Mouse (Mus musculus): ENCODE measurements around the gene Adam21. TPM values are rescaled to one million over a fixed set of nuclear protein-coding genes. Genes with fewer than 3 reads are reported as not detected.
"Not testable (repeated sequence)": the region's sequence is repeated elsewhere in the genome, so short reads cannot be mapped to it uniquely, and the experiment has no call there.

The Adam21 gene
- polyA plus RNA-seq, 1 experiment from 2014 or later, result 0.82 TPM

DNA sequence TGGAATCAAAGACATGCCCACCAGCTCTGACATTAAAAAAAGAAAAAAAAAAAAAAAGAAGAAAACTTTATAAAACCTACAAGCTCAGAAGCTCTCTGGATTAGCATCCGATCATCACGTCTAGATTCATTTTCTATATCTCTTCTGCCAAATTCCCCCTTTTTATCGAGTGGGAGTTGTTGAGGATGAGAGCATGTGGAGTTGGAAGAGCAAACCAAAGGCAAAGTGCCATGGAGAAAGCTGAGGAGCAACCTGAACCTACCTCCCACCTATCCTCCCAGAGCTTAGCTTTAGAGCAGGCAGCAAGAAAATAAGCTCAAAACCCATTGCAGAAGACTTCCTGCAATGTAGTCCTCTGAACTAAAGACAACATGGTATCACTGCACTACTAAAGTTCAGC, 4.1 kb downstream of the Adam21 start:
- no peaks in the 10 kb centered on the region for H3K9me3 ChIP-seq (ENCODE audit: control insufficient read depth, low read length)
- H3K9ac ChIP-seq (ENCODE audit: low read depth, low read length), result no peak overlapping the region
- no peaks in the 10 kb centered on the region for H3K27me3 ChIP-seq (ENCODE audit: control insufficient read depth, insufficient read depth, low read length)
- ATAC-seq (ENCODE audit: low FRiP score) (no peak), DNase-seq (ENCODE audit: low spot score) (no peak)
- WGBS, result 93% methylated on average over 3 of the region's 3 CpGs
- no peak overlapping the region for H3K4me2 ChIP-seq (replicated peaks; ENCODE audit: low read depth, low read length)
- no peaks in the 10 kb centered on the region for H3K4me1 ChIP-seq (replicated peaks; ENCODE audit: control insufficient read depth, insufficient read depth, low read length)
- no peaks in the 10 kb centered on the region for H3K36me3 ChIP-seq (ENCODE audit: control insufficient read depth, insufficient read depth, low read length)
- H3K27ac ChIP-seq (ENCODE audit: low read depth, low read length), result no peak overlapping the region
- H3K4me3 ChIP-seq (ENCODE audit: low read depth, low read length), result no peak overlapping the region

DNA sequence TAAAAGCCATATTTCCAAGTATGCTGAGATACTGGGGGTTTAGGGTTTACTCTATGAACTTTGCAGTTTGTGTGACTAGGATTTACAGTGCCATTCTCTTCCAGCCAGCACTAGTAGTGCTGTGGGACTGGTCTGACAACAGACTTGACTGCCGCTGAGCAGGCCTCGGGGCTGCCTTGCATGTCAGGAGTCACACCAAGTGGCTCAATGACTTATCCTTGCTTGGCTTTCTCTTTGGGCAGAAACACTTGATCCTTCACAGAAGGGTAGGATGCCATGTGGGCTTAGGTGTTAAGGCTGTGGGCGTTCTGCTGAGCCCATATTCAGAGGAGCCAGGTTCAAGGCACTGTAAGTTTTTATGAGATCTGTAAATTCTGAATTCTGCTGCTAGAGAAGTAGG, 19.0 kb downstream of the Adam21 start:
- no peaks in the 10 kb centered on the region for H3K36me3 ChIP-seq (ENCODE audit: control insufficient read depth, insufficient read depth, low read length)

GRCm38 (mm10) chr12:81547163-81547562, 21.1 kb downstream of the Adam21 start:
- Histone ChIP-seq H3K27ac (ENCODE audit: low read depth, low read length) (no peak overlapping the region), H3K27me3 (ENCODE audit: control insufficient read depth, insufficient read depth, low read length) (no peaks in the 10 kb centered on the region), H3K4me1 (replicated peaks; ENCODE audit: control insufficient read depth, insufficient read depth, low read length) (no peaks in the 10 kb centered on the region), H3K4me2 (replicated peaks; ENCODE audit: low read depth, low read length) (no peak overlapping the region), H3K9me3 (ENCODE audit: control insufficient read depth, low read length) (no peaks in the 10 kb centered on the region), H3K36me3 (ENCODE audit: control insufficient read depth, insufficient read depth, low read length) (no peaks in the 10 kb centered on the region), H3K9ac (ENCODE audit: low read depth, low read length) (no peak overlapping the region), H3K4me3 (ENCODE audit: low read depth, low read length) (no peak overlapping the region)
- ATAC-seq (ENCODE audit: low FRiP score) (no peak), DNase-seq (ENCODE audit: low spot score) (no peak)
- WGBS, result 73% methylated on average over 4 of the region's 4 CpGs

More for the DNA sequence above, 19.0 kb downstream of the Adam21 start:
- Histone ChIP-seq H3K27me3 (ENCODE audit: control insufficient read depth, insufficient read depth, low read length) (no peaks in the 10 kb centered on the region), H3K4me2 (replicated peaks; ENCODE audit: low read depth, low read length) (no peak overlapping the region), H3K4me1 (replicated peaks; ENCODE audit: control insufficient read depth, insufficient read depth, low read length) (no peaks in the 10 kb centered on the region), H3K27ac (ENCODE audit: low read depth, low read length) (no peak overlapping the region), H3K4me3 (ENCODE audit: low read depth, low read length) (no peak overlapping the region), H3K9ac (ENCODE audit: low read depth, low read length) (no peak overlapping the region), H3K9me3 (ENCODE audit: control insufficient read depth, low read length) (no peaks in the 10 kb centered on the region)
- 79% methylated on average over 3 of the region's 3 CpGs for WGBS
- ATAC-seq (ENCODE audit: low FRiP score) (no peak), DNase-seq (ENCODE audit: low spot score) (no peak)

DNA sequence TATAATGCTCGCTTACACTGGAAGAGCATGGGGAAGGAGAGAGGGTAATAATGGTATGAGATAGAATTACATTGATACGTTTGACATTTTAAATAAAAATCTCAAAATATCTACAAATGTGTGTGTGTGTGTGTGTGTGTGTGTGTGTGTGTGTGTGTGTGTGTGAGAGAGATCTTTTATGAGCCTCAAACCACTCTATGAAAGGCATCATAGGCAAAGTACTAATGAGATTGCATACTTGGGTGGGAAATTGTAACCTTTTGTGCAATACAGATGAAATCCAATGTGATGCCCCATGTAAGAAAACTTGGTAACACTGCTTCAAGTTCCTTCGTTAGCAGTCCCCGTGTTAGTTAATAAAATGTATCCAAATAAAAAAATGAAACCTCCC, 35.2 kb downstream of the Adam21 start:
- DNase-seq (ENCODE audit: low spot score) (no peak), ATAC-seq (ENCODE audit: low FRiP score) (no peak; the same call in 1 of the 2 replicates)
- H3K9me3 ChIP-seq (ENCODE audit: control insufficient read depth, low read length), result no peaks in the 10 kb centered on the region
- 33% methylated on average over 4 of the region's 4 CpGs for WGBS
- peak overlapping the region; percentile 49 for H3K9ac ChIP-seq (ENCODE audit: low read depth, low read length)
- H3K4me1 ChIP-seq (replicated peaks; ENCODE audit: control insufficient read depth, insufficient read depth, low read length), result no peaks in the 10 kb centered on the region
- no peaks in the 10 kb centered on the region for H3K27me3 ChIP-seq (ENCODE audit: control insufficient read depth, insufficient read depth, low read length)
- H3K4me3 ChIP-seq (ENCODE audit: low read depth, low read length), result peak overlapping the region; percentile 53
- peak overlapping the region; percentile 54 for H3K4me2 ChIP-seq (replicated peaks; ENCODE audit: low read depth, low read length)
- no peak overlapping the region for H3K27ac ChIP-seq (ENCODE audit: low read depth, low read length)
- H3K36me3 ChIP-seq (ENCODE audit: control insufficient read depth, insufficient read depth, low read length), result no peaks in the 10 kb centered on the region

DNA sequence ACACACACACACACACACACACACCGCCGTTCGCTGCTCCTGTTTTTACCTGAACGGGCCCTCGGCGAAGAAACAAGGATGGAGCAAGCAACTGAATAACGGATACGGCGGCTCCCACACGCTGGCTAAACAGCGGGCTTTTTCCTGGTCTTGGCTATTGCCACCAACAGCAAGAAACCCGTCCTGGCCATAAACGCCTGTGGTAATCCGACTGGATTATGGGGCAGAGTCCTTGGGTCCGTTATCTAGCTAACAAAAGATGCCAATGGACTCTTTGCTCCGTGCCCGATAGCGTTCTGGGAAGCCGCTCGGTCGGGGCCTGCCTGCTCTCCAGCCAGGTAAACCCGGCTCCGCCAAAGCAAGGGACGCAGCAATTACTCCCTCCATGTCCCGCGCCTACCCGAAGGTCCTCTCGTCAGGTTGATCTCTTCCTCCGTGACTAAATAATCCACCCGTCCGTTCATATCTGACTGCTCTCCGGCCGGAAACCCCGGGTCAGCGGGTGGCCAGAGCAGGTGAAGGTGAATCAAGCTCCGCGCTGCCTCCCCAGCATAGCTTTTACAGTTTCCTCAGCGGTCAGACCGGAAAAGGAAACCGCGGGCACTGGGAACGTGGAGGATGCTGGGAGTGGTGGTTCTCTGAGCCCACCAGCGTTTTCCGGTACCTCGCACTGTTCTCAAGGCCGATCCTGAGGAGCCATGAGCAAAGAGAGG, 35.8 kb downstream of the Adam21 start, which contains the start of the genes Gm20498 and Synj2bp:
Gene Gm20498 (minus strand): TSS at position 590 of the 713 bp plus-strand sequence.
Gene Synj2bp (minus strand): TSS at position 596 of the 713 bp plus-strand sequence.
- DNase-seq (ENCODE audit: low spot score), result peak; percentile 85
- peak; percentile 91 for ATAC-seq (ENCODE audit: low FRiP score)
- Histone ChIP-seq H3K9ac (ENCODE audit: low read depth, low read length) (peak within 1 kb of the TSS; percentile 49), H3K36me3 (ENCODE audit: control insufficient read depth, insufficient read depth, low read length) (no peaks in the 10 kb centered on the region), H3K27me3 (ENCODE audit: control insufficient read depth, insufficient read depth, low read length) (no peaks in the 10 kb centered on the region), H3K4me3 (ENCODE audit: low read depth, low read length) (peak within 1 kb of the TSS; percentile 53), H3K27ac (ENCODE audit: low read depth, low read length) (no peak within 1 kb of the TSS), H3K4me1 (replicated peaks; ENCODE audit: control insufficient read depth, insufficient read depth, low read length) (no peaks in the 10 kb centered on the region), H3K4me2 (replicated peaks; ENCODE audit: low read depth, low read length) (peak within 1 kb of the TSS; percentile 54), H3K9me3 (ENCODE audit: control insufficient read depth, low read length) (no peaks in the 10 kb centered on the region)
- under 1% methylated on average over 46 of the region's 46 CpGs for WGBS

- WGBS, result 80% methylated on average over 5 of the region's 8 CpGs
- H3K27ac ChIP-seq (ENCODE audit: low read depth, low read length); H3K4me3 ChIP-seq (ENCODE audit: low read depth, low read length); H3K9ac ChIP-seq (ENCODE audit: low read depth, low read length); H3K27me3 ChIP-seq (ENCODE audit: control insufficient read depth, insufficient read depth, low read length); H3K9me3 ChIP-seq (ENCODE audit: control insufficient read depth, low read length); DNase-seq (ENCODE audit: low spot score); ATAC-seq (ENCODE audit: low FRiP score); H3K4me2 ChIP-seq (replicated peaks; ENCODE audit: low read depth, low read length); H3K36me3 ChIP-seq (ENCODE audit: control insufficient read depth, insufficient read depth, low read length); H3K4me1 ChIP-seq (replicated peaks; ENCODE audit: control insufficient read depth, insufficient read depth, low read length): not testable (repeated sequence)
Measured at GRCm38 (mm10) chr12:81530587-81530986, 37.7 kb downstream of the Adam21 start.

Other genes starting within 250 kb of the Adam21 start
- 1.6 and 1.7 TPM in 2 replicates for gene Slc8a3, start 235.3 kb downstream of the Adam21 start, polyA plus RNA-seq (2014; fragmentation: Nextera tagmentation; extraction: Ambion mirVana)
- gene Gm4787, start 189.0 kb downstream of the Adam21 start, polyA plus RNA-seq (2014; fragmentation: Nextera tagmentation; extraction: Ambion mirVana), result 0.31 and 0.39 TPM in 2 replicates
- gene Adam4, start 146.5 kb downstream of the Adam21 start, polyA plus RNA-seq (2014; fragmentation: Nextera tagmentation; extraction: Ambion mirVana), result 0.42 and 0.91 TPM in 2 replicates
- 132 and 136 TPM in 2 replicates for gene Cox16, start 83.3 kb downstream of the Adam21 start, polyA plus RNA-seq (2014; fragmentation: Nextera tagmentation; extraction: Ambion mirVana)
- gene Gm20498, start 35.6 kb downstream of the Adam21 start, polyA plus RNA-seq (2014; fragmentation: Nextera tagmentation; extraction: Ambion mirVana), result 27.0 and 31.3 TPM in 2 replicates
- gene Synj2bp, start 35.6 kb downstream of the Adam21 start, polyA plus RNA-seq (2014; fragmentation: Nextera tagmentation; extraction: Ambion mirVana), result 34.2 and 40.1 TPM in 2 replicates
- gene Med6, start 26.5 kb upstream of the Adam21 start, polyA plus RNA-seq (2014; fragmentation: Nextera tagmentation; extraction: Ambion mirVana), result 72.0 and 84.6 TPM in 2 replicates
- gene Ttc9, start 62.8 kb upstream of the Adam21 start, polyA plus RNA-seq (2014; fragmentation: Nextera tagmentation; extraction: Ambion mirVana), result 1.3 and 2.1 TPM in 2 replicates
- gene Map3k9, start 212.7 kb upstream of the Adam21 start, polyA plus RNA-seq (2014; fragmentation: Nextera tagmentation; extraction: Ambion mirVana), result 2.5 and 3.4 TPM in 2 replicates

All from hindbrain, embryonic 11.5 days (tissue).